Mouse (Mus musculus) heart, embryonic 14.5 days (tissue): ENCODE results near the gene Alpl. TPM values are rescaled to one million over a fixed set of nuclear protein-coding genes. Genes with fewer than 3 reads are reported as not detected.

ENCODE experiments used
- ATAC-seq: fragments of 200-750 bp; cut with Nextera tagmentation; 2 replicates; pipeline ENCODE4 v1.8.0; 2017; ENCODE audit warnings: low read depth, moderate TSS enrichment; ENCODE audit not compliant: insufficient number of reproducible peaks, insufficient read depth, low FRiP score
- H3K27ac ChIP-seq, 2 experiments: fragments of 200-500 bp in 1 of 2; fragments of 300-500 bp in 1 of 2; sonication (generic) in 1 of 2; replicated peaks in 1 of 2; 2 replicates each; pipeline ENCODE4 v1.5.1; 2012 to 2014; ENCODE audit warnings: low read depth in 2 of 2, low read length in 2 of 2, control low read depth in 1 of 2, mild to moderate bottlenecking in 1 of 2, mixed read lengths in 1 of 2; ENCODE audit not compliant: control insufficient read depth in 1 of 2, insufficient read depth in 1 of 2
- H3K27me3 ChIP-seq: fragments of 300-500 bp; sonication (generic); 2 replicates; pipeline ENCODE4 v1.6.1; 2014; ENCODE audit warnings: mild to moderate bottlenecking, low read length, control low read depth; ENCODE audit not compliant: control insufficient read depth, insufficient read depth
- H3K36me3 ChIP-seq: fragments of 300-500 bp; sonication (generic); 2 replicates; pipeline ENCODE4 v1.6.1; 2014; ENCODE audit warnings: mild to moderate bottlenecking, control low read depth, low read length, mixed read lengths; ENCODE audit not compliant: control insufficient read depth, insufficient read depth
- H3K4me1 ChIP-seq, 2 experiments: fragments of 200-500 bp in 1 of 2; fragments of 300-500 bp in 1 of 2; sonication (generic) in 1 of 2; 2 replicates each; pipeline ENCODE4 v1.6.1; 2012 to 2014; ENCODE audit warnings: low read length in 2 of 2, control low read depth in 1 of 2, mixed read lengths in 1 of 2; ENCODE audit not compliant: control insufficient read depth in 2 of 2, insufficient read depth in 2 of 2
- H3K4me2 ChIP-seq: fragments of 300-500 bp; sonication (generic); 2 replicates; pipeline ENCODE4 v1.6.1; 2014; ENCODE audit warnings: mild to moderate bottlenecking, low read length
- H3K4me3 ChIP-seq, 2 experiments: fragments of 200-500 bp in 1 of 2; fragments of 300-500 bp in 1 of 2; sonication (generic) in 1 of 2; 2 replicates each; pipeline ENCODE4 v1.5.1; 2012 to 2014; ENCODE audit warnings: low read length in 2 of 2, mild to moderate bottlenecking in 2 of 2, control low read depth in 1 of 2, low read depth in 1 of 2, moderate library complexity in 1 of 2; ENCODE audit not compliant: control insufficient read depth in 1 of 2, insufficient read depth in 1 of 2
- H3K9ac ChIP-seq: fragments of 300-500 bp; sonication (generic); 2 replicates; pipeline ENCODE4 v1.6.1; 2014; ENCODE audit warnings: mild to moderate bottlenecking, low read length
- H3K9me3 ChIP-seq: fragments of 300-500 bp; sonication (generic); 2 replicates; pipeline ENCODE4 v1.6.1; 2016; ENCODE audit warnings: low read length, control low read depth; ENCODE audit not compliant: control insufficient read depth
- WGBS: fragments of 180-500 bp; shearing (Covaris S2); extraction: QIAGEN DNeasy Blood & Tissue Kit; methylation state at CpG from one replicate; pipeline ENCODE4 v1.1.7; 2014; 5-methylcytosine and 5-hydroxymethylcytosine counted together
- polyA plus RNA-seq: library from polyadenylated mRNA; unstranded; fragments of >200 nt; fragmentation: Nextera tagmentation; extraction: Ambion mirVana; gene quantifications from 2 replicates; pipeline ENCODE4 v1.2.1, GENCODE M21; 2014

The Alpl gene
- polyA plus RNA-seq, 1 experiment from 2014 or later, result 2.2 TPM

- Histone ChIP-seq H3K27me3 (no peaks in the 10 kb centered on the region), H3K4me3 (no peak overlapping the region), H3K9ac (no peak overlapping the region), H3K9me3 (no peaks in the 10 kb centered on the region), H3K27ac (no peak overlapping the region), H3K36me3 (no peaks in the 10 kb centered on the region), H3K4me2 (no peak overlapping the region), H3K4me1 (peaks cover 3 to 7% of the 10 kb centered on the region in 2 experiments; a peak in 3 of 4 replicates)
- 59% methylated on average over 7 of the region's 7 CpGs for WGBS
- ATAC-seq, result no peak
These were observed 20.0 kb upstream of the Alpl start for GRCm38 (mm10) chr4:137816216-137816615.

DNA sequence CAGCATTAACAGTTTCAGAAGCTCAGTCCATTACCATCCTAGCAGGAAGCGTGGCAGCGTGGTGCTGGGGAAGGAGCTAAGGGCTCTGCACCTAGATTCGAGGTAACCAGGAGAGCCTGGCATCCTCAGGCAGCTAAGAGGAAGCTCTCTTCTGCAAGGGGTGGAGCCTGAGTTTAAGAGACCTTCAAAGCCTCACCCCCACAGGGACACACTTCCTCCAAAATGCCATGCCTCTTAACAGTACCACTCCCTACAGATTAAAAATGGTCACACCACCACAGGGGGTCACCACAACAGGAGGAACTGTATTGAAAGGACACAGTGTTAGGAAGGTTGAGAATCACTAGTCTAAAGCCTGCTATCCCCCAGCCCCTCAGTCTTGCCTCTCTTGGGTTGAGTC is 19.3 kb upstream of the Alpl start:
- Histone ChIP-seq H3K4me1 (peaks cover 3 to 7% of the 10 kb centered on the region in 2 experiments; a peak in 3 of 4 replicates), H3K4me3 (no peak overlapping the region), H3K9ac (no peak overlapping the region), H3K27me3 (no peaks in the 10 kb centered on the region), H3K4me2 (no peak overlapping the region), H3K27ac (no peak overlapping the region), H3K9me3 (no peaks in the 10 kb centered on the region), H3K36me3 (no peaks in the 10 kb centered on the region)
- ATAC-seq, result no peak
- WGBS, result 67% methylated on average over 3 of the region's 3 CpGs

GRCm38 (mm10) chr4:137814140-137814539 is 18.0 kb upstream of the Alpl start:
- Histone ChIP-seq H3K27ac (no peak overlapping the region), H3K4me2 (no peak overlapping the region), H3K9me3 (no peaks in the 10 kb centered on the region), H3K9ac (no peak overlapping the region), H3K4me1 (peaks cover 3 to 7% of the 10 kb centered on the region in 2 experiments; a peak in 3 of 4 replicates), H3K4me3 (no peak overlapping the region), H3K27me3 (no peaks in the 10 kb centered on the region), H3K36me3 (no peaks in the 10 kb centered on the region)
- 80% methylated on average over 7 of the region's 7 CpGs for WGBS
- no peak for ATAC-seq

- Histone ChIP-seq H3K9me3 (no peaks in the 10 kb centered on the region), H3K4me3 (no peak overlapping the region), H3K27ac (no peak overlapping the region), H3K27me3 (no peaks in the 10 kb centered on the region), H3K9ac (no peak overlapping the region), H3K4me2 (no peak overlapping the region), H3K36me3 (no peaks in the 10 kb centered on the region), H3K4me1 (peaks cover 3 to 7% of the 10 kb centered on the region in 2 experiments; a peak in 3 of 4 replicates)
- 33% methylated on average over 13 of the region's 13 CpGs for WGBS
- no peak for ATAC-seq
These were observed 16.9 kb upstream of the Alpl start for GRCm38 (mm10) chr4:137812946-137813708.

GRCm38 (mm10) chr4:137809999-137810398 is 13.8 kb upstream of the Alpl start:
- H3K9me3 ChIP-seq, result no peaks in the 10 kb centered on the region
- no peak overlapping the region for H3K4me2 ChIP-seq
- H3K27me3 ChIP-seq, result no peaks in the 10 kb centered on the region
- H3K9ac ChIP-seq, result no peak overlapping the region
- no peaks in the 10 kb centered on the region for H3K36me3 ChIP-seq
- whole genome bisulfite sequencing, result 77% methylated on average over 4 of the region's 4 CpGs
- no peak overlapping the region for H3K4me3 ChIP-seq
- no peak overlapping the region for H3K27ac ChIP-seq
- peaks cover 3 to 7% of the 10 kb centered on the region in 2 experiments; a peak in 3 of 4 replicates for H3K4me1 ChIP-seq
- no peak for ATAC-seq

DNA sequence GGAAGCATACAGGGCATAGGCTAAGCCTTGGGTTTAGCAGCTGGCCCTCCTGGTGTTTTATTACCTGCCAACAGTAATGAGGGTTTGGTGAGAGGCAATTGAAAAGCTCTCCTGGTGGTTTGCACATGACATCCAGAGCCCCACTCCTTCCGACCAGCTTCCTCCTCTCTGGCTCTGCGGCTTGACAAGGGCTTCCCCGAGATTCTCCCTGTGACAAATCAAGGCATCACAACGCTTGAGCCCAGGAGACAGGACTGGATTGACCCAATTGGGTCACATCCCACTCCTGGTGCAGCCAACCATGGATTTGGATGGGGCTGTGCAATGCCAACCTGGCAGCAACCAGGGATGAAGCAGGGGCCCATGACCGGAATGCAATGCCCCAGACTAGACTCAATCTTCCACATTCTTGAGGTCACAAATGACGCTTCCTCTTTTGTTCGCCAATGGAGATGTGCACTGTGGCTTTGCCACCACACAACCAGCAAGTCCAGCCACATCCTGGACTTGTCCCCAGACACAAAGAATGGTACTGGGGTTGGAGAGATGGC is 11.2 kb upstream of the Alpl start:
- WGBS, result 77% methylated on average over 7 of the region's 7 CpGs
- peaks cover 0 to 3% of the 10 kb centered on the region in 2 experiments; a peak in 1 of 4 replicates for H3K4me1 ChIP-seq
- no peak for ATAC-seq
- H3K4me2 ChIP-seq, result no peak overlapping the region
- H3K9ac ChIP-seq, result no peak overlapping the region
- no peak overlapping the region for H3K4me3 ChIP-seq
- no peak overlapping the region for H3K27ac ChIP-seq
- no peaks in the 10 kb centered on the region for H3K36me3 ChIP-seq
- no peaks in the 10 kb centered on the region for H3K27me3 ChIP-seq
- 0 out of 2 replicates have a peak, but pooled peaks cover 3% of the 10 kb centered on the region for H3K9me3 ChIP-seq

DNA sequence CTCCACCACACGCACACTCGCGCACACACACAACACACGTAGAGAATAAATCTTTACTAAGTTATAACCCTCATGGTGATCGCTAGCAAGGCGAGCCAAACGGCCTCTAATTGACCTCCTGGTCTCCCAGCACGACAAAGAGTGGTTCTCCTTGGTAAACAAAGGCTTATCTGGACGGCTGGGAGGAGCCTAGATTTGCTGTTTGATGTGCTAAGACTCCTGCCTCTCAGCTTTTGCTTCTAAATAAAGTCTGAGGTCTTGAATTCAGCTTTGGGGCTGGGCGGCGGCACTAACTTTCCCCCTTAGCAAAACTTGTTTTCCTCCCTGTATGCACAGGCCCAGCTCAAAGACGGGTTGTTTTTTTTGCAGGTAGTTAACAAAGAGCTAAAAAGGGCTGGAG is 5.0 kb upstream of the Alpl start:
- H3K27me3 ChIP-seq, result peaks cover 20% of the 10 kb centered on the region
- peaks cover 6 to 7% of the 10 kb centered on the region in 2 experiments; a peak in 3 of 4 replicates for H3K4me1 ChIP-seq
- H3K36me3 ChIP-seq, result no peaks in the 10 kb centered on the region
- H3K4me3 ChIP-seq, result no peak overlapping the region
- 34% methylated on average over 12 of the region's 12 CpGs for WGBS
- no peak overlapping the region for H3K9ac ChIP-seq
- H3K27ac ChIP-seq, result no peak overlapping the region
- ATAC-seq, result no peak
- no peak overlapping the region for H3K4me2 ChIP-seq
- 0 out of 2 replicates have a peak, but pooled peaks cover 3% of the 10 kb centered on the region for H3K9me3 ChIP-seq
